In the genomic region with DNA sequence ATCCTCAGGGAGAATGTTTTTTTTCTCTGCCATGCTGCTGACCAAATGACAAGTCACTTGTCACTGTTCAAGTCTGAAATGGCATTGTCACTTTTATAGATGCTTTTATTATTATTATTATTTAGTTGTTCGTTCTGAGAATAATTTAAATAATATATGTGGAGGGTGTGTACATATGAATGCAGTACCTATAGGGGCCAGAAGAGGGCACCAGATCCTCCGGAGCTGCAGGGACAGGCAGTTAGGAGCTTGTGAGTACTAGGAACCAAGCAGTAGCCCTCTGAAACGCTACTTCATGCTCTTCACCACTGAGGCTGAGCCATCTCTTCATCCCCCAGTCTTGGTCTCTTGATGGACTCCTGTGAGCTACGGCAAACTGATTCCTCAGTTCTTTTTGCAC, we compare ENCODE assay signal across 11 mouse cellular contexts.
DNase-seq lines count a peak whose midpoint lies in the region; ATAC-seq and TF ChIP-seq lines count a peak whose summit lies in the region.
"Had no signal": no experiment of that assay in that cellular context is flagged by ENCODE, and none has a peak within 500 bp of the region (broad histone marks: within the 10 kb centered on the region; RNA-seq: fewer than 3 reads in every experiment).

No protein-coding gene starts in this region.

- no peak overlapping the region for H3K9ac ChIP-seq in heart, adult 2 months (ENCODE audit: low read depth, low read length)
- H3K9ac ChIP-seq: forebrain, embryonic 15.5 days had no signal

- intact Hi-C loops in heart, adult 2 months (cut with DNase I) = loop anchor here (5.0 kb wide), 1 partner anchor 247 kb away; no protein-coding TSS in a partner anchor
- intact Hi-C loops in heart, postnatal 25 days (cut with DNase I) = loop anchor here (10.0 kb wide), 1 partner anchor 255 kb away; no protein-coding TSS in a partner anchor

- no peak overlapping the region for H3K4me3 ChIP-seq in heart, adult 2 months
- H3K4me3 ChIP-seq: forebrain, embryonic 15.5 days; myocyte had no signal

- no peaks in the 10 kb centered on the region for H3K79me2 ChIP-seq in heart, adult 2 months (replicated peaks; ENCODE audit: control insufficient read depth, insufficient read depth, low read length)

- H3K4me1 ChIP-seq in heart, adult 2 months (ENCODE audit: control insufficient read depth, insufficient read depth, low read length) = no peaks in the 10 kb centered on the region

- DNase-seq in heart, adult 2 months = no peak
- DNase-seq in heart, adult 18-20 months = no peak
- DNase-seq in A20 (ENCODE audit: low read depth, low spot score) = peak; percentile 61
- DNase-seq in WW6 (ENCODE audit: low read depth, low spot score) = peak; percentile 24
- DNase-seq in urinary bladder, adult 2 months (ENCODE audit: low spot score) = no peak
- DNase-seq in neural tube, embryonic 10.5 days (ENCODE audit: extremely low spot score, low spot score) = no peak
- DNase-seq in heart, postnatal 25 days (ENCODE audit: low spot score) = no peak
- DNase-seq: adrenal gland, postnatal 25 days had no signal

- TF ChIP-seq CTCF in heart, adult 2 months (IDR thresholded peaks at IDR 0.05) = peak; percentile 61

- WGBS in heart, adult 2 months = 66% methylated on average over 4 of the region's 4 CpGs

- peak; percentile 91 for ATAC-seq in megakaryocyte progenitor cell, adult 5-6 weeks (replicated peaks; ENCODE audit: poor library complexity)
- ATAC-seq: forebrain, embryonic 15.5 days had no signal

- H3K27me3 ChIP-seq in heart, adult 2 months (ENCODE audit: control insufficient read depth, insufficient read depth, low read length) = no peaks in the 10 kb centered on the region
- H3K27me3 ChIP-seq: forebrain, embryonic 15.5 days had no signal

- no peak for TF ChIP-seq POLR2A in heart, adult 2 months (IDR thresholded peaks at IDR 0.05; ENCODE audit: insufficient read depth, low read depth, low read length)

- H3K27ac ChIP-seq in heart, adult 2 months = no peak overlapping the region

- H3K36me3 ChIP-seq in heart, adult 2 months (ENCODE audit: control insufficient read depth, insufficient read depth, low read length) = no peaks in the 10 kb centered on the region

- no peak for TF ChIP-seq EP300 in heart, adult 2 months (IDR thresholded peaks at IDR 0.05; ENCODE audit: insufficient read depth, low read depth, low read length)

Comparison
In these comparisons a context has a peak if more than half of its experiments do, and no peak if none do; other contexts are left out.
1. DNase-seq: peak in A20 (single experiment) and WW6 (single experiment); none in heart, adult 2 months (0 of 2), heart, adult 18-20 months (0 of 2), urinary bladder, adult 2 months (single experiment), neural tube, embryonic 10.5 days (single experiment) and heart, postnatal 25 days (single experiment).